Mouse (Mus musculus) stomach, embryonic 15.5 days (tissue): ENCODE data around the gene Ptprc. TPM values are rescaled to one million over a fixed set of nuclear protein-coding genes. Genes with fewer than 3 reads are reported as not detected.
A peak's percentile ranks its signal among the peaks of the same experiment; 100 is the strongest.

Experiments used
- ATAC-seq: fragments of 200-750 bp; cut with Nextera tagmentation; 2 replicates; pipeline ENCODE4 v1.8.0; 2017; ENCODE audit warnings: low read depth, moderate number of reproducible peaks, moderate TSS enrichment; ENCODE audit not compliant: insufficient read depth, low FRiP score
- H3K27ac ChIP-seq: fragments of 300-500 bp; sonication (generic); 2 replicates; pipeline ENCODE4 v1.5.1; 2015; ENCODE audit warnings: mild to moderate bottlenecking, inconsistent platforms
- H3K27me3 ChIP-seq: fragments of 300-500 bp; sonication (generic); replicated peaks from 2 replicates; pipeline ENCODE4 v1.6.1; 2015; ENCODE audit warnings: inconsistent platforms
- H3K36me3 ChIP-seq: fragments of 300-500 bp; sonication (generic); 2 replicates; pipeline ENCODE4 v1.6.1; 2015; ENCODE audit warnings: inconsistent platforms
- H3K4me1 ChIP-seq: fragments of 300-500 bp; sonication (generic); 2 replicates; pipeline ENCODE4 v1.6.1; 2015; ENCODE audit warnings: inconsistent platforms
- H3K4me2 ChIP-seq: fragments of 300-500 bp; sonication (generic); 2 replicates; pipeline ENCODE4 v1.6.1; 2015; ENCODE audit warnings: mild to moderate bottlenecking, inconsistent platforms
- H3K4me3 ChIP-seq: fragments of 300-500 bp; sonication (generic); replicated peaks from 2 replicates; pipeline ENCODE4 v1.5.1; 2015; ENCODE audit warnings: inconsistent platforms
- H3K9ac ChIP-seq: fragments of 300-500 bp; sonication (generic); 2 replicates; pipeline ENCODE4 v1.6.1; 2015; ENCODE audit warnings: inconsistent platforms
- H3K9me3 ChIP-seq: fragments of 300-500 bp; sonication (generic); 2 replicates; pipeline ENCODE4 v1.6.1; 2016; ENCODE audit warnings: inconsistent platforms
- WGBS: fragments of 180-500 bp; shearing (Covaris S2); methylation state at CpG from one replicate; pipeline ENCODE4 v1.1.7; 2015; 5-methylcytosine and 5-hydroxymethylcytosine counted together
- polyA plus RNA-seq: library from polyadenylated mRNA; unstranded; fragments of >200 nt; fragmentation: Nextera tagmentation; extraction: Ambion mirVana; gene quantifications from 2 replicates; pipeline ENCODE4 v1.2.1, GENCODE M21; 2015

Ptprc gene
- polyA plus RNA-seq, 1 experiment from 2014 or later, result 6.5 TPM

- H3K27me3 ChIP-seq, result no peaks in the 10 kb centered on the region
- H3K4me2 ChIP-seq, result no peak overlapping the region
- H3K4me3 ChIP-seq, result no peak overlapping the region
- no peaks in the 10 kb centered on the region for H3K36me3 ChIP-seq
- no peak overlapping the region for H3K27ac ChIP-seq
- WGBS, result 78% methylated on average over 3 of the region's 3 CpGs
- no peaks in the 10 kb centered on the region for H3K9me3 ChIP-seq
- no peak overlapping the region for H3K9ac ChIP-seq
- no peaks in the 10 kb centered on the region for H3K4me1 ChIP-seq
- ATAC-seq, result no peak
Measured at GRCm38 (mm10) chr1:138145148-138145547, 30.4 kb downstream of the Ptprc start.

- H3K4me1 ChIP-seq, result no peaks in the 10 kb centered on the region
- H3K36me3 ChIP-seq, result no peaks in the 10 kb centered on the region
- 81% methylated on average over 5 of the region's 5 CpGs for WGBS
- H3K9ac ChIP-seq, result no peak overlapping the region
- ATAC-seq, result no peak
- no peak overlapping the region for H3K4me3 ChIP-seq
- no peaks in the 10 kb centered on the region for H3K27me3 ChIP-seq
- H3K4me2 ChIP-seq, result no peak overlapping the region
- H3K27ac ChIP-seq, result no peak overlapping the region
- H3K9me3 ChIP-seq, result no peaks in the 10 kb centered on the region
Measured at GRCm38 (mm10) chr1:138144365-138144764, 31.1 kb downstream of the Ptprc start.

- no peak for ATAC-seq
- H3K9ac ChIP-seq, result no peak overlapping the region
- H3K9me3 ChIP-seq, result no peaks in the 10 kb centered on the region
- WGBS, result 82% methylated on average over 4 of the region's 4 CpGs
- H3K27me3 ChIP-seq, result no peaks in the 10 kb centered on the region
- H3K4me3 ChIP-seq, result no peak overlapping the region
- H3K36me3 ChIP-seq, result no peaks in the 10 kb centered on the region
- H3K27ac ChIP-seq, result no peak overlapping the region
- H3K4me1 ChIP-seq, result no peaks in the 10 kb centered on the region
- H3K4me2 ChIP-seq, result no peak overlapping the region
Measured at GRCm38 (mm10) chr1:138140769-138141168, 34.7 kb downstream of the Ptprc start.

- H3K27me3 ChIP-seq, result no peaks in the 10 kb centered on the region
- H3K4me1 ChIP-seq, result no peaks in the 10 kb centered on the region
- no peaks in the 10 kb centered on the region for H3K36me3 ChIP-seq
- no peak overlapping the region for H3K4me2 ChIP-seq
- no peak overlapping the region for H3K4me3 ChIP-seq
- 86% methylated on average over 4 of the region's 4 CpGs for WGBS
- H3K9ac ChIP-seq, result no peak overlapping the region
- no peak for ATAC-seq
- H3K27ac ChIP-seq, result no peak overlapping the region
- no peaks in the 10 kb centered on the region for H3K9me3 ChIP-seq
Measured at GRCm38 (mm10) chr1:138137696-138138095, 37.8 kb downstream of the Ptprc start.

- no peaks in the 10 kb centered on the region for H3K27me3 ChIP-seq
- H3K4me3 ChIP-seq, result no peak overlapping the region
- no peaks in the 10 kb centered on the region for H3K36me3 ChIP-seq
- WGBS, result 94% methylated on average over 6 of the region's 6 CpGs
- H3K9ac ChIP-seq, result no peak overlapping the region
- no peak overlapping the region for H3K27ac ChIP-seq
- no peaks in the 10 kb centered on the region for H3K9me3 ChIP-seq
- ATAC-seq, result no peak
- H3K4me2 ChIP-seq, result no peak overlapping the region
- no peaks in the 10 kb centered on the region for H3K4me1 ChIP-seq
Measured at GRCm38 (mm10) chr1:138137024-138137577, 38.4 kb downstream of the Ptprc start.

- Histone ChIP-seq H3K27me3 (no peaks in the 10 kb centered on the region), H3K4me3 (0 out of 2 replicates have a peak overlapping the region, but pooled peaks have one; percentile 3), H3K36me3 (no peaks in the 10 kb centered on the region), H3K9me3 (no peaks in the 10 kb centered on the region), H3K27ac (no peak overlapping the region), H3K4me1 (no peaks in the 10 kb centered on the region), H3K4me2 (peak overlapping the region; percentile 38), H3K9ac (no peak overlapping the region)
- ATAC-seq, result no peak
- 42% methylated on average over 17 of the region's 17 CpGs for WGBS
Measured at GRCm38 (mm10) chr1:138136373-138136779, 39.1 kb downstream of the Ptprc start.

GRCm38 (mm10) chr1:138135637-138136372 is 39.7 kb downstream of the Ptprc start:
- Histone ChIP-seq H3K27me3 (no peaks in the 10 kb centered on the region), H3K9ac (no peak overlapping the region), H3K4me2 (peak overlapping the region; percentile 38), H3K4me3 (no peak overlapping the region), H3K27ac (no peak overlapping the region), H3K4me1 (no peaks in the 10 kb centered on the region), H3K36me3 (no peaks in the 10 kb centered on the region), H3K9me3 (no peaks in the 10 kb centered on the region)
- ATAC-seq, result no peak
- 75% methylated on average over 9 of the region's 9 CpGs for WGBS

- Histone ChIP-seq H3K27me3 (no peaks in the 10 kb centered on the region), H3K9ac (no peak overlapping the region), H3K4me2 (no peak overlapping the region), H3K4me3 (no peak overlapping the region), H3K9me3 (no peaks in the 10 kb centered on the region), H3K27ac (no peak overlapping the region), H3K36me3 (no peaks in the 10 kb centered on the region), H3K4me1 (no peaks in the 10 kb centered on the region)
- ATAC-seq, result no peak
Measured at GRCm38 (mm10) chr1:138135117-138135516, 40.4 kb downstream of the Ptprc start.

GRCm38 (mm10) chr1:138134324-138134723 is 41.2 kb downstream of the Ptprc start:
- no peak overlapping the region for H3K4me3 ChIP-seq
- H3K27me3 ChIP-seq, result no peaks in the 10 kb centered on the region
- H3K27ac ChIP-seq, result no peak overlapping the region
- no peaks in the 10 kb centered on the region for H3K9me3 ChIP-seq
- no peak for ATAC-seq
- no peak overlapping the region for H3K9ac ChIP-seq
- H3K4me2 ChIP-seq, result no peak overlapping the region
- H3K36me3 ChIP-seq, result no peaks in the 10 kb centered on the region
- no peaks in the 10 kb centered on the region for H3K4me1 ChIP-seq
- 80% methylated on average over 6 of the region's 6 CpGs for WGBS

GRCm38 (mm10) chr1:138131739-138132138 is 43.8 kb downstream of the Ptprc start:
- no peak overlapping the region for H3K27ac ChIP-seq
- no peaks in the 10 kb centered on the region for H3K4me1 ChIP-seq
- no peak overlapping the region for H3K9ac ChIP-seq
- no peak overlapping the region for H3K4me3 ChIP-seq
- H3K36me3 ChIP-seq, result no peaks in the 10 kb centered on the region
- H3K27me3 ChIP-seq, result no peaks in the 10 kb centered on the region
- no peak for ATAC-seq
- H3K9me3 ChIP-seq, result no peaks in the 10 kb centered on the region
- WGBS, result 81% methylated on average over 2 of the region's 2 CpGs
- H3K4me2 ChIP-seq, result no peak overlapping the region

- Histone ChIP-seq H3K27ac (no peak overlapping the region), H3K4me1 (no peaks in the 10 kb centered on the region), H3K27me3 (no peaks in the 10 kb centered on the region), H3K4me3 (no peak overlapping the region), H3K9ac (no peak overlapping the region), H3K4me2 (no peak overlapping the region), H3K9me3 (no peaks in the 10 kb centered on the region), H3K36me3 (no peaks in the 10 kb centered on the region)
- WGBS, result 47% methylated on average over 4 of the region's 4 CpGs
- no peak for ATAC-seq
Measured at GRCm38 (mm10) chr1:138130145-138130544, 45.4 kb downstream of the Ptprc start.

- H3K36me3 ChIP-seq, result no peaks in the 10 kb centered on the region
- H3K9me3 ChIP-seq, result no peaks in the 10 kb centered on the region
- no peaks in the 10 kb centered on the region for H3K4me1 ChIP-seq
- no peak overlapping the region for H3K4me3 ChIP-seq
- WGBS, result 71% methylated on average over 8 of the region's 8 CpGs
- no peaks in the 10 kb centered on the region for H3K27me3 ChIP-seq
- ATAC-seq, result no peak
- no peak overlapping the region for H3K4me2 ChIP-seq
- H3K27ac ChIP-seq, result no peak overlapping the region
- no peak overlapping the region for H3K9ac ChIP-seq
Measured at GRCm38 (mm10) chr1:138126843-138127242, 48.7 kb downstream of the Ptprc start.
